Mouse (Mus musculus) frontal cortex, postnatal 36 days (tissue): ENCODE results near the gene Abcb1a.
"Not testable (repeated sequence)": the region's sequence is repeated elsewhere in the genome, so short reads cannot be mapped to it uniquely, and the experiment has no call there.

Source experiments
- DNase-seq, 2 experiments: peaks; one replicate each; pipeline ENCODE4 v3.0.0; 2022; ENCODE audit warnings: low spot score in 2 of 2

Abcb1a gene

GRCm38 (mm10) chr5:8727760-8728159 is 67.9 kb downstream of the Abcb1a start:
- DNase-seq, result no peak

GRCm38 (mm10) chr5:8732639-8733038 is 72.8 kb downstream of the Abcb1a start:
- DNase-seq, result no peak

- DNase-seq, result not testable (repeated sequence)
Measured at GRCm38 (mm10) chr5:8733307-8733706, 73.4 kb downstream of the Abcb1a start.

- no peak for DNase-seq
Measured at GRCm38 (mm10) chr5:8736389-8736788, 76.5 kb downstream of the Abcb1a start.

- no peak for DNase-seq
Measured at GRCm38 (mm10) chr5:8737062-8737461, 77.2 kb downstream of the Abcb1a start.

- DNase-seq, result not testable (repeated sequence)
Measured at GRCm38 (mm10) chr5:8747244-8747643, 87.4 kb downstream of the Abcb1a start.

- DNase-seq, result no peak
Measured at GRCm38 (mm10) chr5:8772866-8773265, 113.0 kb downstream of the Abcb1a start.

GRCm38 (mm10) chr5:8778311-8778710 is 118.4 kb downstream of the Abcb1a start:
- DNase-seq, result no peak

- no peak for DNase-seq
Measured at GRCm38 (mm10) chr5:8778751-8779150, 118.9 kb downstream of the Abcb1a start.

- no peak for DNase-seq
Measured at GRCm38 (mm10) chr5:8792281-8792680, 132.4 kb downstream of the Abcb1a start.
